Mouse (Mus musculus) pancreas, adult 10 weeks (tissue): ENCODE results near the gene Adamts8. TPM values are rescaled to one million over a fixed set of nuclear protein-coding genes. Genes with fewer than 3 reads are reported as not detected.

Source experiments
- polyA plus RNA-seq: library from polyadenylated mRNA; stranded (reverse); fragments of 350-450 nt; fragmentation: Illumina TruSeq; extraction: RNeasy Lipid Tissue Mini Kit (QIAGEN cat#74804); gene quantifications from one replicate; pipeline ENCODE4 v1.2.3, GENCODE M21; 2015; ENCODE audit warnings: low read depth, low replicate concordance; ENCODE audit not compliant: insufficient read depth

Adamts8 gene
- polyA plus RNA-seq = 0.79 TPM

GRCm38 (mm10) chr9:30942512-30943313 is at the start of gene Adamts8:
TSS of gene Adamts8 (plus strand) at chr9:30942562.

GRCm38 (mm10) chr9:30922197-30922894 is 20.0 kb upstream of the Adamts8 start, which contains the start of gene Adamts15:
TSS of gene Adamts15 (minus strand) at chr9:30922452.

Other genes starting within 250 kb of the Adamts8 start
- gene Adamts15, start 20.1 kb upstream of the Adamts8 start, polyA plus RNA-seq = 3.0 TPM
- gene Zbtb44, start 88.1 kb downstream of the Adamts8 start, polyA plus RNA-seq = 3.7 TPM
- gene St14, start 189.3 kb downstream of the Adamts8 start, polyA plus RNA-seq = 9.6 TPM